Mouse (Mus musculus) kidney, adult 2 months (tissue): ENCODE data around the gene Stip1.

Experiments used
- CTCF ChIP-seq: fragments of 200-500 bp; conservative IDR thresholded peaks from 2 replicates; pipeline ENCODE4 v1.5.1; 2011; ENCODE audit warnings: low read depth, mild to moderate bottlenecking, control low read depth, low read length, moderate library complexity, mixed read lengths; ENCODE audit not compliant: insufficient read depth, insufficient read length
- POLR2A ChIP-seq: fragments of 200-500 bp; IDR thresholded peaks from one replicate; pipeline ENCODE4 v1.6.1; 2011; ENCODE audit warnings: low read depth, low read length, control low read depth

GRCm38 (mm10) chr19:6999360-7000063 lies 40.3 kb downstream of the Stip1 start:
- TF ChIP-seq CTCF (no peak), POLR2A (no peak)
